Mouse (Mus musculus) 3134 (cell line): ENCODE measurements around the gene Ptprc.

Experiments
- DNase-seq: peaks from one replicate; pipeline ENCODE4 v3.0.0-alpha.2; 2011; ENCODE audit warnings: low spot score; ENCODE audit not compliant: insufficient read length; ENCODE audit errors: extremely low read depth

Gene Ptprc

DNA sequence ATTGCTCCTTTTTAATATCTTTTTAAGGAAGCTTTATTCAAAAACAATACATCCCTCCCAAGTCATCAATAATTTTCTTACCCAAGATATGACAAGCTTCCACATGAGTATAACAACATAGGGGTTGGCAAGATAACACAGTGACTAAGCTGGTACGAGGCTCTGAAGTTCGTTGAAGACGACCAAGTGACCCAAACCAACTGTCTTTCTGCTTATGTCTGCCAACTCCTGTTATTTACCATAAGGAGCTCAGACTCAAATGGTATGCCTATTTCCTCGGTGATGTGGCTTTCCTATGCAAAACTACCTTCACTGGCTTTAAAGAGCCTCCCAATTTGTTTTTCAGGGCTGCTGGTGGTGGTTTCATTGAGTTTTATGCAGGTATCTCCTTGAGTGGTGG, at the start of gene Ptprc:
TSS of gene Ptprc (minus strand) at position 215 of the 400 bp plus-strand sequence.
- no peak for DNase-seq

DNA sequence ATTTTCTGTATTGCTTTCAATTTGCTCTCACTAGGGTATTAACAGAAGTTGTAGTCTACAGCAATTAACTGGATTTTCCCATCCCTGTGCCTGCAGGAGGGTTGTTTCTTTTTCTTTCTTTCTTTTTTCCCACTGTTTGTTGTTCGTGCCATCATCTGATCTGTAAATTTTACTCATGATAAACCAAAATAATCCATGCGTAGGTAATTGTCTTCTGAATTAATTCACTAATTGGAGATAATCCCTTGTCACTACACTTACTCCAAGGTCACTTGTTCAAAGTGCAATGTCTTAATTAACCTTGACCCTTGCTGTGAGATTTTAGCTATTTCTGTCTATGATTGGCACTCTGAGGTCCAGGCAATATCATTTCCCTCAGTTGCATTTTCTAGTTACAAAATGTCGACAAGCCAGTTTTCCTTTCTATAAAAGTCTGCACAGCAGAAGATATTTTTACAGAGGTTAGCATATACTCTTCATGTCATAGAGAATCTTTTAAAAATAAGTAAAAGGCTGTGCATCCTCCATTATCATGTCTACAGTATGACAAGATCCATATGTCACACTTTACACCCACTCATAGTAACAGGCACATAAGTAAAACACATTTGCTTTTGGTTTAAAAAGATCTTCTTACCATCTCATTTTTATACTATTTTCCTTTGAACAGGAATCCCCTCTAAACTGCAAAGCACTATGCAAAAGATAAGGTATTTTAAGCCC, 39.4 kb upstream of the Ptprc start:
- DNase-seq = no peak

DNA sequence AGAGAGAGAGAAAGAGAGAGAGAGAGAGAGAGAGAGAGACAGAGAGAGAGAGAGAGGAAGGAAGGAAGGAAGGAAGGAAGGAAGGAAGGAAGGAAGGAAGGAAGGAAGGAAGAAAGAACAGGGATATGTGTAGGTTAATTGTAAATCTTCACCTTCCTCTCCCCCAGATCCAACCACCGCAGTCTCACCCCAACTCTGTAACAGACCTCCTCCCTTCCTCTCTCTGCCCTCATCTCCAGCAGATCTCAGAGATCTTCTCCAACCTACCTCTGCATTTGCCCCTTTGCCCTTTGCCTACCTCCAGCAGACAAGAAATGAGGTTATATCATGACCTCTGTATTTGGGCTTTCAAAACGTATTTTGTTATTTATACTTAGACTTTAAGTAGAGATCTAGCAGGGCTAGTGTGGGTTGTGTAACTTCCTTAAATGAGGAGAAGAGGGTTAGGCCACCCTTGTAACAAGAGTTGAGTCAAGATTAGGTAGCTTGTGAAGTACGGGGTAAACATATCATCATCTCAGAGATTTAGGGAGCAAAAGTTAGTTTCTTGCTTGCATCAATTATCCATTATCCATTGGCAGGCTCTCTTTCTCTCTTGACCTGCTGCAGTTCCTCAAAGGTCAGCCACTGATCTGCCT, 35.0 kb upstream of the Ptprc start:
- DNase-seq = no peak

DNA sequence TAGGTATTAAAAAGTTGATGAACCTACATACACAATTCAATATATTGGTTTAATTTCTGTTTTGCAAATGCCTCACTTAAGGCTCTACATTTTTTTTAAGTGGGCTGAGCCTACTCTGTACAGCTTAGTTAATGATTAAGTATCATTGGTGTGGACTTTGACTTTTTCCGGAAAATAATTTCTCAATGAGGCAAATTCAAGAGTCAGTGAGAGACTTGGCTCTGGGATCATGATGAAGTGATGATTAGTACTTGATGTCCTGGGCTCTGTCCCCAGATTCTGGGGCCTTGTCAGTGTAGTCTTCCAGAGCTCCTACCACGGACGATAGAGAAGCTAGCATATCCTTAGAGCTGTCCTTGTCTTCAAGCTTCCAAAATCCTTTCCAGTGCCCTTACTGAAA, 34.2 kb upstream of the Ptprc start:
- no peak for DNase-seq

DNA sequence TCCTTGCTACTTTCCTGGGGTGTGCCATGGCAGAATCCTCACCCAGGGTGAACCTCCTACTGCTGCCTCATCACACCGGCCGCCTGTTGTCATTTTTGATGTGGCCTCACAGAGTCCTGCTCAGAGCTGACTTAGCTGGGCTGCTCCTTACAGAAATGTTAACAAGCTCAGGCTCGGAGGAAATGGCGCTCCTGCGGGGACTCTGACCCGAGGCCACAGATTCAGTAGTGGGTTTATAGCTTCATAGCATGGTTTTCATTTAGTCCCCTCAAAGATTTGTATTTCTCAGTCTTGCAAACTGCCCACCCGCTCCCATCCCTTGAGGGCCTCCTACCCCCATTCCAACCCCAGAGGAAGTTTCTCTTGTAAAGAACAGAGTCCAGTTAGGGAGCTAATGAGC, 30.5 kb upstream of the Ptprc start:
- no peak for DNase-seq

DNA sequence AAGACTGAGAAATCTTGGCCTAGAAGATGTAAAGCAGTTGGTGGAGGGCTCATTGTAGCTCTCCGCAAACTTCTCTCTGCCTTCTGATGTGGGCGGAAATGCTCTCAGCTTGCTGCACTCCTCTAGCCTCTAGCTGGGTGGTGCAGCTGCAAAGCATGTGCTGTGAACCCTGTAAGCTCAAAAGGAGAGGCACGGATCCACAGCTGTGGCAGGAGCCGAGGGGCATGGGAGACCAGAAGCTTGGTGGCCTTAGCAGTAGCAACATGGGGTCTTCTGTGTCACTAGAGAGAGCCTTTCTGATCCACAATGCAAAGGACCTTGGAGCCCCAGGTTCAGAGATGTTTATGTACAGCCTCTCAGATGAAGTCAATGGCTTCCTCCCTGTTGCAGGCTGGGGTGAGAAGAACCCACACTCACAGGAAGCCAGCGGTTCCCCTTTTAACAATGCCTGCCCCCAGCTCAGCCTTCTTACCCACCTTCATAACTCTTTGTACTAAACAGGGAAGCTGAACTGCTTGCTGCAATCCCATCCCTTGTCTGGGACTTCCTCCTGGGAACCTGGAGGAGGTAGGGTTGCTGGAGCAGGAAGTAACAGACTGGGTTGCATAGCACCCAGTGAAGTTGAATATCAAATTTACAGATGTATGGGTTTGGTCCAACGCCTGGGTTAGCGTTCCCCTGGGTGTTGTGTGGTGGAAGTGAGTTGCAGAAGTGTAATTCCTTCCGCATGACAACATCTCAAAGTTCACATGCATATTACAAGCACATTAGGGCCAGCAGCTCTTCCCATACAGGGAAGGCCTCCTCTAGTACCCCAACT, 16.4 kb upstream of the Ptprc start:
- DNase-seq = peak; percentile 5

DNA sequence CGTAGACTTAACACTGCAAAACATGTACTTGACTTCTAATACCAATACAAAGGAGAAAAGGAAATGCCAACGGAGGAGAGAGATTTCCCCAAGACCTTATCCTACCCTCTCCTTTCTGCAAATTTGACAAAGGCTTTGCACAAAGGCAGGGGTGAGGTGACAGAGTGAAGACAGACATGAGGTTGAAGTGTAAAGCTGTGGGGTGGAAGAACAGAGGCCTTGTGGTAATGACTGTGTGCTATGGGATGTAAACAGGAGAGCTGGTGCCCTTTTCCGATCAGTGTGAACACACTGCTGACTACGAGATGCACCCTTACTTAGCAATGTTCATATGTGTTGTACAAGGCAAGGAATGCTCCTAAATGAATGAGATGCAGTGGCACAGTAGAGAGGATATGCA, 12.6 kb upstream of the Ptprc start:
- DNase-seq = no peak

DNA sequence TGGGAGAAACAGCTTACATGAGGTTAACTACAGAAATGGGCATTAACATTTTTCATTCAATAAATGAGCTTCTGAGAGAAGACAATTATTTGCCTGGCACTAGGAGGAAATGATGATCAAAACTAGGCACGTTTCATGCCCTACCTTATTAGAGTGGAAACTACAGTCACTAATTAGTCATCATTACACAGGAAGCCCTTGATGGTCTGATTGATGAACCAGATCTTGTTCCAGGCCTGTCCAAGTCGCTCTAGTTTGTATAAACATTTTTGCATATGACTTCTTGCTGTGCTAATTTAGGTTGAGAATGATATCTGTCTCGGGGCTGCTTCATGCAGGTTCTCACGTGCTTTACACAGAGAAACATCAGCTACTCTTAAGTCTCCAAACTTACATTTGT, 10.4 kb upstream of the Ptprc start:
- DNase-seq = no peak

DNA sequence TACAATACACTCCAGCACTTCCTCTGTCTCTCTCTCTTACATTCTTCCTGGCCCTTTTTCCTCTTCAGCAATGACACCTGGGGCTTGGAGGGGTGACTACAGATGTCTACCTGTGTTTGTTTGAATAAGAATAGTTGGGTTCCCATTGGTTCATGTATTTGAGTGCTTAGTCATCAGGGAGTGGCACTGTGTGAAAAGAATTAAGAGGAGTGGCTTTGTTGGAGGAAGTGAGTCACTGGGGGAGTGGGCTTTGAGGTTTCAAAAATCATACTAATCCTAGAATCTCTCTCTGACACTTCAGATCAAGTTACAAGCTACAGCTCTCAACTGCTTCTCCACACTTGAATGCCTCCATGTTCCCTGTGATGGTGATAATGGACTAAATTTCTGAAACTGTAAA, 4.6 kb upstream of the Ptprc start:
- DNase-seq = peak; percentile 28

DNA sequence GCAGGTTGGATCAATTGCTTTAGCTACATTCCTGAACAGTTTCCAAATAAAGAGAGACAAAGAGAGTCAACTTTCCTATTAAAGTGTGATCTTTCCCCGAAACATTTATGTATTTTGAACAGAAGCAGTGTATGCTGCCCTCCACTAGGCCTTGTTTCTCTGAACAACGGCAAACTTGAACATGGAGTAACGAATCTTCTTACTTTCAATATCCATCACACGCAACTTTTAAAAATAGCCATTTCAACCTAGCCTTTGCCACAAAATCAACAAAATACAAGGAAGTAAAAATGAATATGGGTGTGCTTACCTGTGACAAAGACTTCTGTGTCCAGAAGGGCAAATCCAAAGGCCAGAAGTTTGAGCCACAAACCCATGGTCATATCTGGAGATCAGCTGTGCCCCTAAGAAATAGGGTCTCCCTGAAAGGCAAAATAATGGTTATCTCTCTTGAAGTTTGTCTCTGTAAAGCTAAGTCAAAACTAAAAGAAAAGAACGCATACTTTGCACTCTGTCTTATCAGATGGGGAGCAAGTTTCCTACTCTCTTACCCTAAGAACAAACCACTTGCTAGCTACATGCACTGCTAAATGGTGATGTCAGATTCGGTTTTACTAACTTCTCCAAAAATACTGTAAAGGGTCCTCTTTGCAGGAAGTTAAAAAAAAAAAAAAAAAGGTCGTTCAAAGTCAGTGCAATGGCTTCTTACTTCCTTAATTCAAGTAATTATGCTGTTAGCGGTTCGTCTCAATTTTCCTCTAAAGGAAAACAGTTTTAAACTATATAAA, 609 bp downstream of the Ptprc start:
- DNase-seq = no peak

DNA sequence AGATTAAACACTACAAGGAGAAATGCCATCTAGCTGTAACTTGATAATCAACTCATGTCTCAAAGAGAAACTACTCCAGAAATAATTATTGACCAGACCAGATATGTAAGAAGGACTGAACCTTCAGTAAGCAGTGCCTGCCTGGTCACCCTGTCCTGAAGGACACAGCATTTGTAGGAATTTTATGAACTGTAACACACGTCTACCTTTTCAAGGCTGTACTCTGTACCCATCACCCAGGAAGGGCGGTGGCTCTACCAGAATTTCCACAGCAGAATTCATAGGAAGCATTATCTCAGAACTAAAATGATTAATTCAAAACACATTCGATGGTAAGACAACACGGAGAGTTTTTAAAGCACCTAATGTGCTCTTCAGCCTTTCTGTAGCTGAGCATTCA, 1.4 kb downstream of the Ptprc start:
- no peak for DNase-seq

DNA sequence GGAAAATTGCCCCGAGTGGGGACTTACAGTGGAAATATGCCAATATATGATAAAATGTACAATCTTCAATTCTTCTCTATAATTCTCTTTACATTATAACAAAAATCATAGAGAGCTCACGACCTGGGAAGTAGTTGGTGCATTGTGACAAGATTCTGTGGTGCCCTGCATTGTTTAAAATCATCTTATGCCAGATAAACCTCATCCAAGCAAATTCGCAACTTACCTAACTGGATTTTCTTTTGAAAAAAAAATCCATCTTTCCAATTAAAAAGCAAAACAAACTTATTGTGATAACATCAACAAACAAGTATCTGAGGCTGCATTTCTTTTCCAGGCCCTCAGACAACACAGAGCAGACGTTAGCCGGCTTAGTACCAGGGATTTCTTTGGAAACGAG, 1.8 kb downstream of the Ptprc start:
- no peak for DNase-seq

DNA sequence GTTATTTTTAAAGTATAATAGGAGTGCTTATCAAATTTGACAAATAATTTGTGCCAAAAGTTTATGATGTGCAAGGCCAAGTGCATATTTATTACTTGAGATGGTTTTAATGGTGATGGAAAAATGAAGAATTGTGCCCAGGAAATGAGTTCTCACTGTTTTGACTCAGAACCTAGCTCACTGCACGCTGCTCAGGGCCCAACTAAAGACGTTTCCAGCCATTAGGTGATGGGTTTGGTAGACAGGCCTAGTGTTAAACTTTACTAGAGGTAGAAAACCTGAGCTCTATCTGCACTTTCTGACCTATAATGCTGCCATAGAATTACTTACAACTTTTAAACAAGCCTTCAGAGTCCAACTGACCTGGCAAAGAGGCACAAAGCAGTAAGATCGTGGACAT, 3.0 kb downstream of the Ptprc start:
- DNase-seq = no peak

DNA sequence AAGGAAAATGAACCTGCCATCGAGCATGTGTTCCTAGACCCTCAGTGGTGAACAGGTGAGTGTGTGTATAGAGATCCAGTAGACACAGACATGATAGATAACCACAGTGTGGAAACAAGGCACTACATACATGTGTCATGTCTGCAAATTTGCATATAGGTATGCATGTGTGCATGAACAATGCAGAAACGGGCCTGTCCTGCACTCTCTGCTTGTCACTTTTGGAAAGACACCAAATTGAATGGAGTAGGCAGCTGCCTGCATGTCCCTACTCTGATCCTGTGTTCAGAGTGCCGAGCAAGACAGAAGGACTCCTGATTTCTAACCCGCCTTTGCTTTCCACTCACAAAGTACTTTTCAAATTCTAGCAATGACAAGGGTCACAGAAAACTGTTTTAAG, 3.4 kb downstream of the Ptprc start:
- DNase-seq = no peak

DNA sequence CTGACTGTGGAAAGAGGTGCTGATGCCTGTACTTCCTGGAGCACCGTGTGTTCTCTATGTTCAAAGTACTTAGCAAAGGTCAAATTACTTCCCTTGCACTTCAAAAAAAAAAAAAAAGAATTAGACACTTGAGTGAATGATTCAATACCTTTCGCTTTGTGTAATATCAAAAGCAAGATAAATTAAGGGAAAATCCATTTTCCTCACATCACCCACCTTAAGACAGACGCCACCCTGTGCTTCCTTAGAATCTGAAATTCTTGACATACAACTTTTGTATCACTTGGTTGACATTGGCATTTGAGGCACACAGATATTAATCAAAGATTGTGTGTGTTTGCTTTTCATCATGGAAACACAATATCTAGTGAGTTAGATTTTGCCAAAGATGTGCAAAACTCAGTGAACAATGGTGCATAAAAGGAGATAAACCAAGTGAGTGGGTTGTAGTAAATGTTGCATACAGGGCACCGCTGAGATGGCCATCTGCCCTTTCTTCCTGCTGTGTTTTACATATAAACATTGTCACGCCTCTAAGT, 9.2 kb downstream of the Ptprc start:
- no peak for DNase-seq

DNA sequence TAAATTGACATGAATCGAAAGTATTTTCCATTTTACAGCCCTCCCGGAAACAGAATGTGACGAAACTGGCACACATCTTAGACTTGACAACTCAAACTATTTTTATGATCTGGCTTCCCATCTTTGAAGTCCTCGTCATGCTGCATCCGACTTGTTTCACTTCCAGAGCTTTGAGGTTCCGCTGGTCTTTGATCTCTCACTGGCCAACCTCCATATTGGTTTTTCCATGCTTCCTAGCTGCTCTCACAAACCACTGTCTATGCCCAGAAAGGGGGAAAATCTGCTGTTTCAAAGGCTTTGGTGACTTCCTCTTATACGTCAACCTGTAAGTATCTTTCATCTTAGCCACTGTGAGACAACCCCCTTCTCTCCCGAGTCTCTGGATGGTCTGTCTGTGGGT, 12.9 kb downstream of the Ptprc start:
- DNase-seq = no peak

DNA sequence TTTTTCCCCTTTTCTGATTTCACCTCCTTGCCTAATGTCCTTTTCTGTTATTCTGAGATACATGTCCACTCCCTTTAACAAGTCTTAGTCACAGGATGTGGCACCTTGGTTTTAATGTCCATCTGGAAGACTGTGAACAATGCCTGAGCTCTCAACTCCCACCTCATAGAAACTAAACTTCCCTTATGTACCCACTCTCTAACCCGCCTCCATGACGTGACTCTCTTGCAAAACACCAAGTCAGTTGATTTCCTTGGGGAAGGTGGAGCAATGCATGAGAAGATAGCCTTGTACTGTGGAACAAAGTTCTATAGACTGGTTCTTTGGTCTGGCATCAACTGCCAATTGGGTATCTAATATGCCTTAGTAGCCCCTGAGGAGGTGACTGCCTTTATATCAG, 16.6 kb downstream of the Ptprc start:
- no peak for DNase-seq

DNA sequence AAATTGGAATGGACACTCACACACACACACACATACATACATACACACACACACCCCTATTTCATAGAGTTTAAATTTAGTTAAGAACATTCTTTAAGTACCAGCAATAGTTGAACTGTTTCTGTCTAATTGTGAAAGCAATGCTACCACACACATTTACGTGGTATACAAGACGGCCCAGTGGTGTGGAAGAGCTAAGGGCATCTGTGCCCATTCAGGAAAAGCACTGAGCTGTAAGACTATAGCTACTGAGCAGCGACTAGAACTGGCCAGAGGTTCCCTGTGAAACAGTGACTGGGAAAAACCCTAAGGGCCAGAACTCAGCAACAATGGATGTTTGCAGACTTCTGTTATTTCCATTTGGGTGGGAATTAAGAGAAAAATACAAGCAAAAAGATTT, 17.3 kb downstream of the Ptprc start:
- no peak for DNase-seq

DNA sequence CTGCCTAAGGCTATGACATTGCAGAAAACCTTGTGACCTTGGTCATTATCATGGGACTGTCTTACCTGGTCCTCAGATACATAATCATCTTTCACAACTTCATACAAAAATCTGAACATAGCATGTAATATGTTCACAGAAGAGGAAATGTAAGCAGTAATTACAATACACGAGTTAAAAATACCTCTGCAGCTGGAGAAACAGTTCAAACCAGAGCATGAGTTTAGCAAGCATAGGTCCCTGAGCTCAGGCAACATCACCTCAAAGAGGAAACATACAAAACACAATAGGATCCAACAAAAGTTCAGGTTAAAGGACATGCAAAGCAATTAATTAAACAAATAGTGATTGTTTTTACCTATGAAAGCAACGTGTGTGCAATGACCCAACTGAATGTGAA, 17.8 kb downstream of the Ptprc start:
- DNase-seq = no peak

DNA sequence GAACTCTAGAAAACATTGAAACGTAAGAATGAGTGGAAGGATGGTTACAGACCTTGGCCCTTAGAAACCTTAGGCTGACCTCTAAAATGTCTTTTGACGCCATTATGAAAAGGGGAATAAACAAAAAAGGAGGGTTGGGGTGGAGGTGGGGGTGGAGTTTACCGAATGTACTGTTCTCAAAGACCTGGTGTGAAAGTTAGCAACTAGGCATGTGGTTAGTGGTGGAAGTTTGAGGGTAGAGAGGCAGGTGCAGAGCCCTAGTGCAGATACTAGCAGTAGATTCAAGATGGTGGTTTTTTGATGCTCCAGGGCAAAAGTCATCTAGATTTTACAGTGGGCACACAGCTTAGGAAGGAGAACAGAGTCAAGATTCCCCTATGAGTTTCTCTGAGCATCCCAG, 18.5 kb downstream of the Ptprc start:
- DNase-seq = no peak
